8 mouse cellular contexts compared by ENCODE assay signal in genomic region chr11:32454800-32455506, GRCm38 (mm10). TPM values are rescaled to one million over a fixed set of nuclear protein-coding genes. Genes with fewer than 3 reads are reported as not detected.
A peak's percentile ranks its signal among the peaks of the same experiment; 100 is the strongest.
DNase-seq lines count a peak whose midpoint lies in the region; ATAC-seq and TF ChIP-seq lines count a peak whose summit lies in the region.

TSS of gene Ubtd2 (plus strand) at chr11:32455370.

- peak within 1 kb of the TSS; percentile 89 to 99 for H3K4me3 ChIP-seq in ES-E14 (ENCODE audit: insufficient read depth in 1 of 2, low read depth in 1 of 2, low read length in 2 of 2, poor library complexity in 1 of 2, severe bottlenecking in 1 of 2)
- H3K4me3 ChIP-seq in forebrain, embryonic 16.5 days (replicated peaks; ENCODE audit: low read length) = peak within 1 kb of the TSS; percentile 96
- peak within 1 kb of the TSS; percentile 90 for H3K4me3 ChIP-seq in layer of hippocampus, adult 2 months
- H3K4me3 ChIP-seq in lung, embryonic 14.5 days (ENCODE audit: low read depth, low read length) = peak within 1 kb of the TSS; percentile 86
- H3K4me3 ChIP-seq in olfactory bulb, adult 2 months (ENCODE audit: insufficient read depth, low read depth, low read length) = peak within 1 kb of the TSS; percentile 91
- H3K4me3 ChIP-seq in thymus, adult 2 months (ENCODE audit: control insufficient read depth, insufficient read depth, low read length) = peak within 1 kb of the TSS; percentile 58

- H3K27ac ChIP-seq in ES-E14 (ENCODE audit: insufficient read depth, low read depth, low read length, poor library complexity, severe bottlenecking) = 0 out of 2 replicates have a peak within 1 kb of the TSS, but pooled peaks have one; percentile 42
- H3K27ac ChIP-seq in forebrain, embryonic 16.5 days (ENCODE audit: low read length) = peak within 1 kb of the TSS; percentile 98
- H3K27ac ChIP-seq in layer of hippocampus, adult 2 months = peak within 1 kb of the TSS; percentile 92
- peak within 1 kb of the TSS; percentile 95 for H3K27ac ChIP-seq in lung, embryonic 14.5 days (ENCODE audit: low read depth)
- H3K27ac ChIP-seq in olfactory bulb, adult 2 months (ENCODE audit: insufficient read depth, low read depth, low read length) = no peak within 1 kb of the TSS
- H3K27ac ChIP-seq in thymus, adult 2 months (ENCODE audit: control insufficient read depth, insufficient read depth, low read length) = no peak within 1 kb of the TSS

- H3K9me3 ChIP-seq in ES-E14 (ENCODE audit: control insufficient read depth, insufficient read depth, low read depth, low read length) = no peaks in the 10 kb centered on the region
- no peaks in the 10 kb centered on the region for H3K9me3 ChIP-seq in forebrain, embryonic 16.5 days (ENCODE audit: control insufficient read depth, low read length)
- H3K9me3 ChIP-seq in lung, embryonic 14.5 days (ENCODE audit: low read depth, low read length) = no peaks in the 10 kb centered on the region

- intact Hi-C loops in heart, postnatal 36 days (cut with DNase I) = loop anchor here (1.0 to 10.0 kb wide), 3 partner anchors 77 to 710 kb away; partner anchors contain the start of genes Efcab9, Npm1 and Sh3pxd2b

- peak within 1 kb of the TSS; percentile 95 for H3K4me2 ChIP-seq in forebrain, embryonic 16.5 days (ENCODE audit: low read length)
- peak within 1 kb of the TSS; percentile 76 for H3K4me2 ChIP-seq in lung, embryonic 14.5 days

- under 1% methylated on average over 67 of the region's 86 CpGs for WGBS in forebrain, embryonic 16.5 days
- WGBS in lung, embryonic 14.5 days = under 1% methylated on average over 83 of the region's 86 CpGs
- WGBS in olfactory bulb, adult 2 months = under 1% methylated on average over 84 of the region's 86 CpGs
- under 1% methylated on average over 85 of the region's 86 CpGs for WGBS in thymus, adult 2 months

- peak within 1 kb of the TSS; percentile 90 for H3K9ac ChIP-seq in ES-E14 (ENCODE audit: insufficient read depth, low read depth, low read length, poor library complexity, severe bottlenecking)
- peak within 1 kb of the TSS; percentile 97 for H3K9ac ChIP-seq in forebrain, embryonic 16.5 days (replicated peaks; ENCODE audit: low read depth, low read length)
- peak within 1 kb of the TSS; percentile 97 for H3K9ac ChIP-seq in lung, embryonic 14.5 days

- no peak for TF ChIP-seq CTCF in layer of hippocampus, adult 2 months (conservative IDR thresholded peaks at IDR 0.05)
- TF ChIP-seq CTCF in lung, embryonic 14.5 days (IDR thresholded peaks at IDR 0.05; ENCODE audit: low read depth) = no peak
- no peak for TF ChIP-seq CTCF in olfactory bulb, adult 2 months (IDR thresholded peaks at IDR 0.05; ENCODE audit: insufficient read depth, low read depth, low read length)
- 0 out of 2 replicates have a peak, but pooled peaks have one; percentile 38 for TF ChIP-seq CTCF in thymus, adult 2 months (IDR thresholded peaks at IDR 0.05; ENCODE audit: borderline replicate concordance, control insufficient read depth, extremely low read depth, insufficient read depth, low read length, poor library complexity)

- peak; percentile 85 for DNase-seq in ES-E14 (ENCODE audit: low read depth, low spot score)
- DNase-seq in cerebellum, adult 11-12 months = peak; percentile 96
- DNase-seq in heart, postnatal 36 days = peak; percentile 99
- peak; percentile 96 to 98 for DNase-seq in layer of hippocampus, adult 2 months (ENCODE audit: low spot score in 2 of 2)
- peak; percentile 99 for DNase-seq in lung, embryonic 14.5 days
- peak; percentile 99 for DNase-seq in thymus, adult 2 months

- no peaks in the 10 kb centered on the region for H3K4me1 ChIP-seq in ES-E14 (ENCODE audit: control insufficient read depth in 2 of 2, insufficient read depth in 2 of 2, low read length in 2 of 2, poor library complexity in 1 of 2)
- peaks cover 27% of the 10 kb centered on the region for H3K4me1 ChIP-seq in forebrain, embryonic 16.5 days (replicated peaks; ENCODE audit: control insufficient read depth, insufficient read depth, low read length)
- no peaks in the 10 kb centered on the region for H3K4me1 ChIP-seq in lung, embryonic 14.5 days (ENCODE audit: insufficient read depth)
- 0 out of 2 replicates have a peak, but pooled peaks cover 3% of the 10 kb centered on the region for H3K4me1 ChIP-seq in olfactory bulb, adult 2 months (ENCODE audit: control insufficient read depth, insufficient read depth, low read length)
- H3K4me1 ChIP-seq in thymus, adult 2 months (replicated peaks; ENCODE audit: control insufficient read depth, insufficient read depth, low read length) = no peaks in the 10 kb centered on the region

- no peaks in the 10 kb centered on the region for H3K36me3 ChIP-seq in ES-E14 (ENCODE audit: control insufficient read depth, insufficient read depth, low read length, poor library complexity, severe bottlenecking)
- H3K36me3 ChIP-seq in forebrain, embryonic 16.5 days (ENCODE audit: control insufficient read depth, insufficient read depth) = no peaks in the 10 kb centered on the region
- H3K36me3 ChIP-seq in lung, embryonic 14.5 days (ENCODE audit: insufficient read depth) = no peaks in the 10 kb centered on the region
- H3K36me3 ChIP-seq in thymus, adult 2 months (ENCODE audit: control insufficient read depth, insufficient read depth, low read length) = no peaks in the 10 kb centered on the region

- TF ChIP-seq POLR2A in olfactory bulb, adult 2 months (IDR thresholded peaks at IDR 0.05; ENCODE audit: insufficient read depth, low read depth, low read length) = peak; percentile 29; the same call in 1 of the 2 replicates
- TF ChIP-seq POLR2A in thymus, adult 2 months (IDR thresholded peaks at IDR 0.05; ENCODE audit: control insufficient read depth, extremely low read depth, insufficient read depth, low read length, poor library complexity) = peak; percentile 58

- in situ Hi-C loops in ES-E14 (cut with MboI; ENCODE audit: low sequenced_read_pairs in 2 of 2, unreplicated experiment in 2 of 2) = no loop called here

- peak; percentile 98 for ATAC-seq in forebrain, embryonic 16.5 days
- ATAC-seq in lung, embryonic 14.5 days (ENCODE audit: insufficient read depth) = peak; percentile 97

- H3K27me3 ChIP-seq in forebrain, embryonic 16.5 days (replicated peaks; ENCODE audit: control insufficient read depth, insufficient read depth, low read length) = no peaks in the 10 kb centered on the region
- no peaks in the 10 kb centered on the region for H3K27me3 ChIP-seq in lung, embryonic 14.5 days (ENCODE audit: insufficient read depth, low read length)
- H3K27me3 ChIP-seq in thymus, adult 2 months (ENCODE audit: control insufficient read depth, insufficient read depth, low read length) = no peaks in the 10 kb centered on the region; the same call in 1 of the 2 replicates

TF ChIP-seq in ES-E14, 5 proteins besides CTCF, POLR2A, EP300 and RAD21:
- no peak for TF ChIP-seq ZC3H11A (IDR thresholded peaks at IDR 0.05; ENCODE audit: borderline replicate concordance, low read depth, low read length)
- no peak for TF ChIP-seq ZNF384 (IDR thresholded peaks at IDR 0.05; ENCODE audit: low read depth, low read length)
- TF ChIP-seq CHD2 (IDR thresholded peaks at IDR 0.05; ENCODE audit: low read depth, low read length) = no peak
- TF ChIP-seq MAFK (IDR thresholded peaks at IDR 0.05; ENCODE audit: insufficient read depth, low read depth, low read length) = no peak
- TF ChIP-seq HCFC1 (IDR thresholded peaks at IDR 0.05; ENCODE audit: borderline replicate concordance, insufficient read depth, low read length) = no peak

RNA-seq across cellular contexts. Expression of gene Ubtd2, which starts in this region (rescaled TPM):
- total RNA-seq in ES-E14 (2012; rRNA removed) = 15.2 and 18.3 TPM in 2 replicates
- polyA plus RNA-seq in forebrain, embryonic 16.5 days (2015; fragmentation: Nextera tagmentation; extraction: Ambion mirVana) = 60.2 and 72.1 TPM in 2 replicates
- 1 to 10 TPM; 4.7 to 7.0 TPM for total RNA-seq in heart, postnatal 36 days (2021)
- 10 to 100 TPM; 29.4 to 33.7 TPM for total RNA-seq in layer of hippocampus, adult 2 months (2021)
- polyA plus RNA-seq in lung, embryonic 14.5 days (2014; fragmentation: Nextera tagmentation; extraction: Ambion mirVana) = 57.3 and 65.4 TPM in 2 replicates
- not detected in 2 replicates for polyA plus RNA-seq in olfactory bulb, adult 2 months (2012; ENCODE audit: insufficient read depth, insufficient read length, low replicate concordance, missing spikeins)
- 8.7 and 9.1 TPM in 2 replicates for polyA plus RNA-seq in thymus, adult 2 months (2012; rRNA removed)

Comparison
In these comparisons a context has a peak if more than half of its experiments do, and no peak if none do; other contexts are left out.
1. H3K27ac ChIP-seq: peak in ES-E14 (single experiment), forebrain, embryonic 16.5 days (single experiment), layer of hippocampus, adult 2 months (single experiment) and lung, embryonic 14.5 days (single experiment); none in olfactory bulb, adult 2 months (single experiment) and thymus, adult 2 months (single experiment).
2. Peak in every context shown above with its lines, with median percentiles within 50 percentile points of each other: DNase-seq, H3K4me3 ChIP-seq and H3K9ac ChIP-seq.